Mouse (Mus musculus): ENCODE data around the gene Aak1. TPM values are rescaled to one million over a fixed set of nuclear protein-coding genes. Genes with fewer than 3 reads are reported as not detected.
A peak's percentile ranks its signal among the peaks of the same experiment; 100 is the strongest.

Aak1 gene
- polyA plus RNA-seq, 1 experiment from 2014 or later: 43.9 TPM

GRCm38 (mm10) chr6:86816586-86816985 is 32.7 kb upstream of the Aak1 start:
- WGBS: 20% methylated on average over 8 of the region's 8 CpGs
- no peaks in the 10 kb centered on the region for H3K36me3 ChIP-seq (ENCODE audit: control insufficient read depth, insufficient read depth, low read length)
- peak; percentile 71 for DNase-seq
- peaks cover 4% of the 10 kb centered on the region; the same call in 1 of the 2 replicates for H3K4me1 ChIP-seq (ENCODE audit: control insufficient read depth, insufficient read depth, low read length)
- H3K9ac ChIP-seq (replicated peaks; ENCODE audit: low read length): no peak overlapping the region
- ATAC-seq (ENCODE audit: low FRiP score, low TSS enrichment): no peak
- no peak overlapping the region for H3K4me3 ChIP-seq (replicated peaks; ENCODE audit: low read depth, low read length)
- no peak overlapping the region for H3K4me2 ChIP-seq (ENCODE audit: low read length)
- H3K27me3 ChIP-seq (ENCODE audit: control insufficient read depth, insufficient read depth, low read length): no peaks in the 10 kb centered on the region
- no peaks in the 10 kb centered on the region for H3K9me3 ChIP-seq (ENCODE audit: control insufficient read depth, low read length)
- no peak overlapping the region for H3K27ac ChIP-seq (replicated peaks; ENCODE audit: low read depth, low read length)

- H3K27me3 ChIP-seq (ENCODE audit: control insufficient read depth, insufficient read depth, low read length): no peaks in the 10 kb centered on the region
- H3K4me2 ChIP-seq (ENCODE audit: low read length): no peak overlapping the region
- no peak for DNase-seq
- no peak overlapping the region for H3K27ac ChIP-seq (replicated peaks; ENCODE audit: low read depth, low read length)
- no peaks in the 10 kb centered on the region for H3K9me3 ChIP-seq (ENCODE audit: control insufficient read depth, low read length)
- H3K4me3 ChIP-seq (replicated peaks; ENCODE audit: low read depth, low read length): no peak overlapping the region
- H3K4me1 ChIP-seq (ENCODE audit: control insufficient read depth, insufficient read depth, low read length): peaks cover 4% of the 10 kb centered on the region; the same call in 1 of the 2 replicates
- H3K36me3 ChIP-seq (ENCODE audit: control insufficient read depth, insufficient read depth, low read length): no peaks in the 10 kb centered on the region
- WGBS: 75% methylated on average over 4 of the region's 4 CpGs
- H3K9ac ChIP-seq (replicated peaks; ENCODE audit: low read length): no peak overlapping the region
- ATAC-seq (ENCODE audit: low FRiP score, low TSS enrichment): no peak
Observed at GRCm38 (mm10) chr6:86818914-86819313, 30.4 kb upstream of the Aak1 start.

- no peak for DNase-seq
Observed at GRCm38 (mm10) chr6:86819926-86820325, 29.4 kb upstream of the Aak1 start.

GRCm38 (mm10) chr6:86820690-86821089 is 28.6 kb upstream of the Aak1 start:
- ATAC-seq (ENCODE audit: low FRiP score, low TSS enrichment): no peak
- no peak overlapping the region for H3K27ac ChIP-seq (replicated peaks; ENCODE audit: low read depth, low read length)
- H3K4me3 ChIP-seq (replicated peaks; ENCODE audit: low read depth, low read length): no peak overlapping the region
- no peaks in the 10 kb centered on the region for H3K9me3 ChIP-seq (ENCODE audit: control insufficient read depth, low read length)
- no peaks in the 10 kb centered on the region for H3K36me3 ChIP-seq (ENCODE audit: control insufficient read depth, insufficient read depth, low read length)
- DNase-seq: no peak
- no peak overlapping the region for H3K4me2 ChIP-seq (ENCODE audit: low read length)
- H3K27me3 ChIP-seq (ENCODE audit: control insufficient read depth, insufficient read depth, low read length): no peaks in the 10 kb centered on the region
- no peaks in the 10 kb centered on the region for H3K4me1 ChIP-seq (ENCODE audit: control insufficient read depth, insufficient read depth, low read length)
- H3K9ac ChIP-seq (replicated peaks; ENCODE audit: low read length): no peak overlapping the region
- 64% methylated on average over 7 of the region's 7 CpGs for WGBS

More at GRCm38 (mm10) chr6:86819926-86820325, 29.4 kb upstream of the Aak1 start:
- no peaks in the 10 kb centered on the region for H3K27me3 ChIP-seq (ENCODE audit: control insufficient read depth, insufficient read depth, low read length)
- H3K4me3 ChIP-seq (replicated peaks; ENCODE audit: low read depth, low read length): no peak overlapping the region
- H3K27ac ChIP-seq (replicated peaks; ENCODE audit: low read depth, low read length): no peak overlapping the region
- no peak overlapping the region for H3K4me2 ChIP-seq (ENCODE audit: low read length)
- H3K4me1 ChIP-seq (ENCODE audit: control insufficient read depth, insufficient read depth, low read length): peaks cover 3% of the 10 kb centered on the region; the same call in 1 of the 2 replicates
- H3K9ac ChIP-seq (replicated peaks; ENCODE audit: low read length): no peak overlapping the region
- WGBS: 81% methylated on average over 5 of the region's 5 CpGs
- no peaks in the 10 kb centered on the region for H3K36me3 ChIP-seq (ENCODE audit: control insufficient read depth, insufficient read depth, low read length)
- no peaks in the 10 kb centered on the region for H3K9me3 ChIP-seq (ENCODE audit: control insufficient read depth, low read length)
- no peak for ATAC-seq (ENCODE audit: low FRiP score, low TSS enrichment)

- no peak overlapping the region for H3K27ac ChIP-seq (replicated peaks; ENCODE audit: low read depth, low read length)
- ATAC-seq (ENCODE audit: low FRiP score, low TSS enrichment): no peak
- DNase-seq: peak; percentile 45
Observed at GRCm38 (mm10) chr6:86822285-86823050, 26.8 kb upstream of the Aak1 start.

GRCm38 (mm10) chr6:86823051-86823431 is 26.3 kb upstream of the Aak1 start:
- peak overlapping the region; percentile 48 for H3K4me2 ChIP-seq (ENCODE audit: low read length)
- H3K4me1 ChIP-seq (ENCODE audit: control insufficient read depth, insufficient read depth, low read length): no peaks in the 10 kb centered on the region
- ATAC-seq (ENCODE audit: low FRiP score, low TSS enrichment): no peak
- no peak overlapping the region for H3K9ac ChIP-seq (replicated peaks; ENCODE audit: low read length)
- H3K27me3 ChIP-seq (ENCODE audit: control insufficient read depth, insufficient read depth, low read length): no peaks in the 10 kb centered on the region
- no peaks in the 10 kb centered on the region for H3K36me3 ChIP-seq (ENCODE audit: control insufficient read depth, insufficient read depth, low read length)
- 34% methylated on average over 9 of the region's 9 CpGs for WGBS
- H3K9me3 ChIP-seq (ENCODE audit: control insufficient read depth, low read length): no peaks in the 10 kb centered on the region
- no peak overlapping the region for H3K4me3 ChIP-seq (replicated peaks; ENCODE audit: low read depth, low read length)
- H3K27ac ChIP-seq (replicated peaks; ENCODE audit: low read depth, low read length): no peak overlapping the region
- no peak for DNase-seq

More at GRCm38 (mm10) chr6:86822285-86823050, 26.8 kb upstream of the Aak1 start:
- 4% methylated on average over 19 of the region's 19 CpGs for WGBS
- Histone ChIP-seq H3K4me3 (replicated peaks; ENCODE audit: low read depth, low read length) (no peak overlapping the region; the same call in 1 of the 2 replicates), H3K27me3 (ENCODE audit: control insufficient read depth, insufficient read depth, low read length) (no peaks in the 10 kb centered on the region), H3K4me2 (ENCODE audit: low read length) (peak overlapping the region; percentile 48), H3K36me3 (ENCODE audit: control insufficient read depth, insufficient read depth, low read length) (no peaks in the 10 kb centered on the region), H3K9me3 (ENCODE audit: control insufficient read depth, low read length) (no peaks in the 10 kb centered on the region), H3K9ac (replicated peaks; ENCODE audit: low read length) (peak overlapping the region; percentile 32; the same call in 1 of the 2 replicates), H3K4me1 (ENCODE audit: control insufficient read depth, insufficient read depth, low read length) (no peaks in the 10 kb centered on the region)

- DNase-seq: no peak
- H3K9me3 ChIP-seq (ENCODE audit: control insufficient read depth, low read length): no peaks in the 10 kb centered on the region
- no peak overlapping the region for H3K4me2 ChIP-seq (ENCODE audit: low read length)
- H3K4me1 ChIP-seq (ENCODE audit: control insufficient read depth, insufficient read depth, low read length): no peaks in the 10 kb centered on the region
- no peak overlapping the region for H3K27ac ChIP-seq (replicated peaks; ENCODE audit: low read depth, low read length)
- no peak for ATAC-seq (ENCODE audit: low FRiP score, low TSS enrichment)
- no peak overlapping the region for H3K4me3 ChIP-seq (replicated peaks; ENCODE audit: low read depth, low read length)
- 48% methylated on average over 10 of the region's 10 CpGs for WGBS
- no peak overlapping the region for H3K9ac ChIP-seq (replicated peaks; ENCODE audit: low read length)
- H3K27me3 ChIP-seq (ENCODE audit: control insufficient read depth, insufficient read depth, low read length): no peaks in the 10 kb centered on the region
- no peaks in the 10 kb centered on the region for H3K36me3 ChIP-seq (ENCODE audit: control insufficient read depth, insufficient read depth, low read length)
Observed at GRCm38 (mm10) chr6:86823824-86824223, 25.5 kb upstream of the Aak1 start.

GRCm38 (mm10) chr6:86824401-86824800 is 24.9 kb upstream of the Aak1 start:
- no peak for DNase-seq
- Histone ChIP-seq H3K36me3 (ENCODE audit: control insufficient read depth, insufficient read depth, low read length) (no peaks in the 10 kb centered on the region), H3K4me3 (replicated peaks; ENCODE audit: low read depth, low read length) (no peak overlapping the region), H3K4me2 (ENCODE audit: low read length) (no peak overlapping the region), H3K27me3 (ENCODE audit: control insufficient read depth, insufficient read depth, low read length) (no peaks in the 10 kb centered on the region), H3K9ac (replicated peaks; ENCODE audit: low read length) (no peak overlapping the region), H3K27ac (replicated peaks; ENCODE audit: low read depth, low read length) (no peak overlapping the region), H3K9me3 (ENCODE audit: control insufficient read depth, low read length) (no peaks in the 10 kb centered on the region), H3K4me1 (ENCODE audit: control insufficient read depth, insufficient read depth, low read length) (no peaks in the 10 kb centered on the region)
- no peak for ATAC-seq (ENCODE audit: low FRiP score, low TSS enrichment)
- 89% methylated on average over 7 of the region's 7 CpGs for WGBS

GRCm38 (mm10) chr6:86827432-86827831 is 21.9 kb upstream of the Aak1 start:
- no peaks in the 10 kb centered on the region for H3K9me3 ChIP-seq (ENCODE audit: control insufficient read depth, low read length)
- no peak for DNase-seq
- H3K27me3 ChIP-seq (ENCODE audit: control insufficient read depth, insufficient read depth, low read length): no peaks in the 10 kb centered on the region
- H3K4me3 ChIP-seq (replicated peaks; ENCODE audit: low read depth, low read length): no peak overlapping the region
- H3K9ac ChIP-seq (replicated peaks; ENCODE audit: low read length): no peak overlapping the region
- WGBS: 91% methylated on average over 2 of the region's 2 CpGs
- H3K36me3 ChIP-seq (ENCODE audit: control insufficient read depth, insufficient read depth, low read length): no peaks in the 10 kb centered on the region
- no peak overlapping the region for H3K4me2 ChIP-seq (ENCODE audit: low read length)
- H3K27ac ChIP-seq (replicated peaks; ENCODE audit: low read depth, low read length): no peak overlapping the region
- no peak for ATAC-seq (ENCODE audit: low FRiP score, low TSS enrichment)
- no peaks in the 10 kb centered on the region for H3K4me1 ChIP-seq (ENCODE audit: control insufficient read depth, insufficient read depth, low read length)
